Mouse (Mus musculus) kidney, postnatal 36 days (tissue): Measurements from ENCODE around the gene Gm4070.
"Not testable (repeated sequence)": the region's sequence is repeated elsewhere in the genome, so short reads cannot be mapped to it uniquely, and the experiment has no call there.

Experiments
- DNase-seq, 2 experiments: peaks; one replicate each; pipeline ENCODE4 v3.0.0; 2021 to 2022; ENCODE audit warnings: mixed read lengths in 2 of 2

Gm4070 gene

GRCm38 (mm10) chr7:105953812-105954211 is at the start of gene Gm4070:
Gene Gm4070, minus strand, starts transcription at chr7:105953967.
- DNase-seq, result peak; percentile 0 to 14

GRCm38 (mm10) chr7:105954540-105954939 is 773 bp upstream of the Gm4070 start:
- DNase-seq, result not testable (repeated sequence)

GRCm38 (mm10) chr7:105952408-105952807 is 1.4 kb downstream of the Gm4070 start:
- DNase-seq, result not testable (repeated sequence)

GRCm38 (mm10) chr7:105945238-105945637 is 8.5 kb downstream of the Gm4070 start:
- DNase-seq, result not testable (repeated sequence)

GRCm38 (mm10) chr7:105932132-105932531 is 21.6 kb downstream of the Gm4070 start:
- DNase-seq, result not testable (repeated sequence)

GRCm38 (mm10) chr7:105883588-105884336 is 70.0 kb downstream of the Gm4070 start:
- DNase-seq, result not testable (repeated sequence)

- not testable (repeated sequence) for DNase-seq
Measured at GRCm38 (mm10) chr7:105879717-105880484, 73.9 kb downstream of the Gm4070 start.

GRCm38 (mm10) chr7:105855718-105856560 is 97.8 kb downstream of the Gm4070 start:
- DNase-seq, result not testable (repeated sequence)
